In the genomic region with DNA sequence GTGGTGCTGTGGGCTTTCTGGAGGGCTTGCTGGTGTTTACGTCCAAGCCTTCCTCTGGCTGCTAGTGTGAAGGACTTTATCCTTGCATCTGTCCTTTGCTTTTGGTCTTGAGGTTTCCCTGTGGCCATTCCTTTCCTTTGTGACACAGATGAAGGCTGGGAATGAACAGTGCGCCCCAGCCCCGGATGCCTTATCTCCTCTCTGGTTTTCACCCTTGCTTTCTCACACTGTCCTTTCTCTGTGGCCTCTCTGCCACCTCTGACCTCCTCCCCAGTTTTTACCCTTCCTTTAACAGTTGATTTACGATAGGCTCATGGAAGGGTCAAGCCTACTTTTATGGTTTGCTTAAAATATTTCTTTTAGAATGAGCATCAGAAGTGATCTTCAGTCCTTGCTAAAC, we compare ENCODE assay signal across 22 mouse cellular contexts. TPM values are rescaled to one million over a fixed set of nuclear protein-coding genes. Genes with fewer than 3 reads are reported as not detected.
A peak's percentile ranks its signal among the peaks of the same experiment; 100 is the strongest.
DNase-seq lines count a peak whose midpoint lies in the region; ATAC-seq and TF ChIP-seq lines count a peak whose summit lies in the region.
"Had no signal": no experiment of that assay in that cellular context is flagged by ENCODE, and none has a peak within 500 bp of the region (broad histone marks: within the 10 kb centered on the region; RNA-seq: fewer than 3 reads in every experiment).

No protein-coding gene starts in this region.

- peak overlapping the region; percentile 44 for H3K27ac ChIP-seq in forebrain, embryonic 13.5 days
- H3K27ac ChIP-seq in forebrain, postnatal 0 days (ENCODE audit: low read depth, low read length), result no peak overlapping the region
- no peak overlapping the region for H3K27ac ChIP-seq in neural tube, embryonic 12.5 days
- H3K27ac ChIP-seq: embryonic facial prominence, embryonic 13.5 days; layer of hippocampus, adult 2 months; liver, embryonic 14.5 days; neural tube, embryonic 13.5 days; stomach, postnatal 0 days had no signal

- no peak for ATAC-seq in forebrain, embryonic 13.5 days
- no peak for ATAC-seq in forebrain, postnatal 0 days
- no peak for ATAC-seq in neural tube, embryonic 12.5 days (ENCODE audit: low FRiP score, low read depth)
- ATAC-seq: inflammation-experienced regulatory T-cells, adult 6 months had no signal

- H3K9ac ChIP-seq in forebrain, embryonic 13.5 days, result no peak overlapping the region
- no peak overlapping the region for H3K9ac ChIP-seq in forebrain, postnatal 0 days
- H3K9ac ChIP-seq in neural tube, embryonic 12.5 days, result no peak overlapping the region
- H3K9ac ChIP-seq: embryonic facial prominence, embryonic 13.5 days; liver, embryonic 14.5 days; neural tube, embryonic 13.5 days had no signal

- intact Hi-C loops in gastrocnemius, postnatal 14 days (cut with DNase I; ENCODE audit: low total_unique reads), result no loop called here

- peaks cover 17% of the 10 kb centered on the region for H3K27me3 ChIP-seq in forebrain, embryonic 13.5 days
- no peaks in the 10 kb centered on the region; the same call in 1 of the 2 replicates for H3K27me3 ChIP-seq in forebrain, postnatal 0 days (ENCODE audit: insufficient read depth, low read length)
- H3K27me3 ChIP-seq in neural tube, embryonic 12.5 days (replicated peaks), result no peaks in the 10 kb centered on the region; the same call in 1 of the 2 replicates
- H3K27me3 ChIP-seq: CH12.LX; embryonic facial prominence, embryonic 13.5 days had no signal

- no peaks in the 10 kb centered on the region for H3K9me3 ChIP-seq in forebrain, embryonic 13.5 days (replicated peaks)
- H3K9me3 ChIP-seq in forebrain, postnatal 0 days (ENCODE audit: low read length), result no peaks in the 10 kb centered on the region
- no peaks in the 10 kb centered on the region for H3K9me3 ChIP-seq in neural tube, embryonic 12.5 days
- H3K9me3 ChIP-seq: embryonic facial prominence, embryonic 13.5 days; neural tube, embryonic 13.5 days had no signal

- TF ChIP-seq CTCF in forebrain, postnatal 0 days (IDR thresholded peaks at IDR 0.05; ENCODE audit: low read depth), result no peak

- peaks cover 56% of the 10 kb centered on the region for H3K4me1 ChIP-seq in forebrain, embryonic 13.5 days
- H3K4me1 ChIP-seq in forebrain, postnatal 0 days (ENCODE audit: insufficient read depth), result peaks cover 9% of the 10 kb centered on the region
- H3K4me1 ChIP-seq in neural tube, embryonic 12.5 days, result peaks cover 56% of the 10 kb centered on the region

- DNase-seq in forebrain, postnatal 0 days, result no peak
- peak; percentile 39 for DNase-seq in kidney, postnatal 10 days
- no peak for DNase-seq in kidney, adult 9 months
- peak; percentile 54 for DNase-seq in embryo, embryonic 11 days
- DNase-seq in gastrocnemius, postnatal 14 days, result no peak
- DNase-seq: adrenal gland, adult 2 months; cerebellum, adult 11 months; cerebellum, postnatal 25 days; left cerebral cortex, postnatal 4 days; right cerebral cortex, postnatal 25 days; thymus, postnatal 14 days had no signal

- no peak overlapping the region for H3K4me2 ChIP-seq in forebrain, embryonic 13.5 days
- no peak overlapping the region for H3K4me2 ChIP-seq in forebrain, postnatal 0 days (ENCODE audit: low read depth)
- peak overlapping the region; percentile 4 for H3K4me2 ChIP-seq in neural tube, embryonic 12.5 days (replicated peaks)
- H3K4me2 ChIP-seq: embryonic facial prominence, embryonic 13.5 days had no signal

- no peaks in the 10 kb centered on the region for H3K36me3 ChIP-seq in forebrain, embryonic 13.5 days (ENCODE audit: poor library complexity, severe bottlenecking)
- H3K36me3 ChIP-seq in forebrain, postnatal 0 days (ENCODE audit: insufficient read depth), result no peaks in the 10 kb centered on the region
- H3K36me3 ChIP-seq in neural tube, embryonic 12.5 days, result no peaks in the 10 kb centered on the region
- H3K36me3 ChIP-seq: embryonic facial prominence, embryonic 13.5 days; neural tube, embryonic 13.5 days had no signal

- no peak overlapping the region for H3K4me3 ChIP-seq in forebrain, embryonic 13.5 days
- no peak overlapping the region for H3K4me3 ChIP-seq in forebrain, postnatal 0 days (ENCODE audit: low read depth, low read length)
- no peak overlapping the region for H3K4me3 ChIP-seq in neural tube, embryonic 12.5 days
- H3K4me3 ChIP-seq: embryonic facial prominence, embryonic 13.5 days; layer of hippocampus, adult 2 months; neural tube, embryonic 13.5 days had no signal

- 37% methylated on average over 4 of the region's 4 CpGs for WGBS in forebrain, embryonic 13.5 days
- 50% methylated on average over 4 of the region's 4 CpGs for WGBS in forebrain, postnatal 0 days
- WGBS in neural tube, embryonic 12.5 days, result under 1% methylated on average over 4 of the region's 4 CpGs

RNA-seq across cellular contexts. Expression of a gene that starts 53.2 kb away (rescaled TPM):
- polyA plus RNA-seq in forebrain, embryonic 13.5 days (2015; fragmentation: Nextera tagmentation; extraction: Ambion mirVana), result 47.8 and 51.6 TPM in 2 replicates
- total RNA-seq in forebrain, postnatal 0 days (2014; rRNA removed), result 23.5 and 40.9 TPM in 2 replicates
- polyA plus RNA-seq in forebrain, postnatal 0 days (2015; fragmentation: Nextera tagmentation; extraction: Ambion mirVana), result 22.4 and 23.1 TPM in 2 replicates
- 153 and 168 TPM in 2 replicates for polyA plus RNA-seq in neural tube, embryonic 12.5 days (2016; fragmentation: Nextera tagmentation; extraction: Ambion mirVana)
- total RNA-seq in gastrocnemius, postnatal 14 days (2021), result 10 to 100 TPM; 34.7 to 46.8 TPM
- total RNA-seq: CH12.LX; granulocyte monocyte progenitor cell, adult 5-6 weeks; megakaryocyte progenitor cell, adult 5-6 weeks had no signal
- polyA plus RNA-seq: inflammation-experienced regulatory T-cells, adult 6 months had no signal

Comparison
In these comparisons a context has a peak if more than half of its experiments do, and no peak if none do; other contexts are left out.
1. DNase-seq: peak in kidney, postnatal 10 days (single experiment) and embryo, embryonic 11 days (single experiment); none in forebrain, postnatal 0 days (single experiment), kidney, adult 9 months (single experiment) and gastrocnemius, postnatal 14 days (single experiment).